Mouse (Mus musculus) erythroblast, embryonic 14.5 days (primary cell): Measurements from ENCODE around the gene Armc6.

Source experiments
- GATA1 ChIP-seq: IDR thresholded peaks from 2 replicates; pipeline ENCODE4 v1.6.1; 2012; ENCODE audit warnings: low read length, inconsistent platforms, mixed read lengths
- TAL1 ChIP-seq: IDR thresholded peaks from 3 replicates; pipeline ENCODE4 v1.6.1; 2012; ENCODE audit warnings: low read length, inconsistent platforms, mixed read lengths

DNA sequence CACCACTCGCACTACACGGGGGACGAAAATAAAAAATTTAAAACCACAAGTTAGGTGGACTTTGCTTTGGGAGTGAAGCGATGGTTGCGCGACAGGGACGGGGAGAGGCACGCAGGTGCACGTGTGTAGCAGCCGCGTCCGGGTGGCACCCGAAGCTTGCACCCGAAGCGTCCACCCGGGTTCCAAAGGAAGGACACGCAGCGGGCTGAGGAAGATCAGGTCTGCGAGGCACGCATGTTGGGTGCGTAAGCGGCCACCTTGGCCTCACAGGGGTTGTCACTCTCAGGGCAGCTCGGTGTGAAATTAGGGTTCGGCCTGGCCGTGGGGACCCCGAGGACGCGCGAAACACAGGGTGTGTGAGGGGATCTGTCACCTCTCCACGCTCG lies 22.5 kb downstream of the Armc6 start:
- TF ChIP-seq TAL1 (no peak), GATA1 (no peak)
